Comparison of ENCODE assay signal across 17 mouse cellular contexts in the genomic region with DNA sequence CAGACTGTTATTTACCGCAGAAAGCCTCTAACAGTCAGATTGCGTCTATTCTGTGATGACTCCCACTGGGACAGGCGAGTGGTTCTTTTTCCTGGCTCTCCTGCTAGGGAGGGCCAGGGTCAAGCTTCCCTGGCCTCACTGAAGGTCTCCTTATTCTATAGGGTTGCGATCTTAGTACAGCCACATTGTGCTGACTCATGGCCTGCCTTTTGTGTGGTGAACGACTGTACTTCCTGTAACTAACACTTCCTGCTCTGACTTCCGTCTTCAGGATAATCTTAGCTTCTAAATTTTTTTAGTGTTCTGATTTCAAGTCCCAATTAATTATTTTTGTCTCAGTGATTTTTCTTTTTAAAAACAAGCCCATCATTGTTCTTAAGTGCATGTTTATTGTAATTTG.
DNase-seq lines count a peak whose midpoint lies in the region; ATAC-seq lines count a peak whose summit lies in the region.
"Had no signal": no experiment of that assay in that cellular context is flagged by ENCODE, and none has a peak within 500 bp of the region (broad histone marks: within the 10 kb centered on the region; RNA-seq: fewer than 3 reads in every experiment).

No protein-coding gene starts in this region.

- H3K9ac ChIP-seq in liver, embryonic 12.5 days: no peak overlapping the region
- H3K9ac ChIP-seq in midbrain, embryonic 15.5 days: no peak overlapping the region
- H3K9ac ChIP-seq: forebrain, embryonic 13.5 days; hindbrain, embryonic 14.5 days had no signal

- WGBS in liver, embryonic 12.5 days (ENCODE audit: insufficient replicate concordance): 47% methylated on average over 6 of the region's 6 CpGs
- WGBS in midbrain, embryonic 15.5 days: 79% methylated on average over 6 of the region's 6 CpGs

- no peak for ATAC-seq in liver, embryonic 12.5 days
- ATAC-seq in activated CD4-positive, CD25-positive, alpha-beta regulatory T cell, adult 4 months: peak; percentile 69
- peak; percentile 100 for ATAC-seq in megakaryocyte, adult 5-6 weeks (ENCODE audit: poor library complexity, severe bottlenecking)
- no peak for ATAC-seq in midbrain, embryonic 15.5 days (replicated peaks)
- ATAC-seq: forebrain, embryonic 13.5 days had no signal

- no peaks in the 10 kb centered on the region for H3K27me3 ChIP-seq in liver, embryonic 12.5 days (replicated peaks)
- no peaks in the 10 kb centered on the region for H3K27me3 ChIP-seq in midbrain, embryonic 15.5 days (replicated peaks)
- H3K27me3 ChIP-seq: forebrain, embryonic 13.5 days had no signal

- H3K4me2 ChIP-seq in liver, embryonic 12.5 days: no peak overlapping the region
- H3K4me2 ChIP-seq in midbrain, embryonic 15.5 days: no peak overlapping the region
- H3K4me2 ChIP-seq: forebrain, embryonic 13.5 days; hindbrain, embryonic 14.5 days had no signal

- no peaks in the 10 kb centered on the region for H3K9me3 ChIP-seq in liver, embryonic 12.5 days (replicated peaks)
- no peaks in the 10 kb centered on the region for H3K9me3 ChIP-seq in midbrain, embryonic 15.5 days
- H3K9me3 ChIP-seq: forebrain, embryonic 13.5 days had no signal

- no peaks in the 10 kb centered on the region for H3K36me3 ChIP-seq in liver, embryonic 12.5 days
- H3K36me3 ChIP-seq in midbrain, embryonic 15.5 days (replicated peaks): no peaks in the 10 kb centered on the region

- DNase-seq in liver: peak; percentile 8
- DNase-seq in CD4-positive helper T cell, adult 2 months (ENCODE audit: low read depth, low spot score): peak; percentile 34
- no peak for DNase-seq in left cerebral cortex, adult 8-10 months (ENCODE audit: low spot score in 2 of 2)
- no peak for DNase-seq in left cerebral cortex, adult 18-20 months (ENCODE audit: low spot score in 2 of 2)
- DNase-seq: cerebellum, postnatal 14 days; gastrocnemius, postnatal 25 days; heart, postnatal 14 days; kidney, adult 11 months; kidney, postnatal 36 days; layer of hippocampus, adult 9-11 months; right cerebral cortex, postnatal 4 days had no signal

- no peak overlapping the region for H3K4me3 ChIP-seq in liver, embryonic 12.5 days
- no peak overlapping the region for H3K4me3 ChIP-seq in midbrain, embryonic 15.5 days
- H3K4me3 ChIP-seq: forebrain, embryonic 13.5 days had no signal

- H3K4me1 ChIP-seq in liver, embryonic 12.5 days: no peaks in the 10 kb centered on the region
- H3K4me1 ChIP-seq in midbrain, embryonic 15.5 days: no peaks in the 10 kb centered on the region
- H3K4me1 ChIP-seq: forebrain, embryonic 13.5 days had no signal

- no peak overlapping the region for H3K27ac ChIP-seq in liver, embryonic 12.5 days
- H3K27ac ChIP-seq in midbrain, embryonic 15.5 days: no peak overlapping the region
- H3K27ac ChIP-seq: forebrain, embryonic 13.5 days; hindbrain, embryonic 14.5 days had no signal

Comparison
In these comparisons a context has a peak if more than half of its experiments do, and no peak if none do; other contexts are left out.
1. DNase-seq: peak in liver (single experiment) and CD4-positive helper T cell, adult 2 months (single experiment); none in left cerebral cortex, adult 8-10 months (0 of 2) and left cerebral cortex, adult 18-20 months (0 of 2).
2. ATAC-seq: peak in activated CD4-positive, CD25-positive, alpha-beta regulatory T cell, adult 4 months (single experiment) and megakaryocyte, adult 5-6 weeks (single experiment); none in liver, embryonic 12.5 days (single experiment) and midbrain, embryonic 15.5 days (single experiment).